Mouse (Mus musculus) heart, postnatal 0 days (tissue): Measurements from ENCODE around the gene Magi1.

ENCODE experiments used
- CTCF ChIP-seq: IDR thresholded peaks from 2 replicates; pipeline ENCODE4 v1.5.1; 2016; ENCODE audit warnings: antibody characterized with exemption, control low read depth, low read depth
- EP300 ChIP-seq: IDR thresholded peaks from 2 replicates; pipeline ENCODE4 v1.6.1; 2016; ENCODE audit warnings: antibody characterized with exemption, low read depth

- TF ChIP-seq CTCF: no peak
- no peak for TF ChIP-seq EP300
Observed at GRCm38 (mm10) chr6:94180331-94181150, 103.2 kb downstream of the Magi1 start.
